Mouse (Mus musculus): ENCODE results near the gene Patl2.
"Not testable (repeated sequence)": the region's sequence is repeated elsewhere in the genome, so short reads cannot be mapped to it uniquely, and the experiment has no call there.

The Patl2 gene

GRCm38 (mm10) chr2:122186106-122186505, at the start of gene Patl2, which contains the start of gene Terb2:
Gene Patl2 (minus strand): TSS chr2:122186189.
Gene Terb2 (plus strand): TSS chr2:122186272.
- no peak for DNase-seq

- DNase-seq = peak; percentile 75 to 86
Measured at GRCm38 (mm10) chr2:122235425-122235824, 49.4 kb upstream of the Patl2 start.

GRCm38 (mm10) chr2:122234611-122235288, 48.8 kb upstream of the Patl2 start, which contains the start of gene Sord:
Gene Sord (plus strand): TSS chr2:122234749.
- DNase-seq = peak; percentile 89 to 92

DNA sequence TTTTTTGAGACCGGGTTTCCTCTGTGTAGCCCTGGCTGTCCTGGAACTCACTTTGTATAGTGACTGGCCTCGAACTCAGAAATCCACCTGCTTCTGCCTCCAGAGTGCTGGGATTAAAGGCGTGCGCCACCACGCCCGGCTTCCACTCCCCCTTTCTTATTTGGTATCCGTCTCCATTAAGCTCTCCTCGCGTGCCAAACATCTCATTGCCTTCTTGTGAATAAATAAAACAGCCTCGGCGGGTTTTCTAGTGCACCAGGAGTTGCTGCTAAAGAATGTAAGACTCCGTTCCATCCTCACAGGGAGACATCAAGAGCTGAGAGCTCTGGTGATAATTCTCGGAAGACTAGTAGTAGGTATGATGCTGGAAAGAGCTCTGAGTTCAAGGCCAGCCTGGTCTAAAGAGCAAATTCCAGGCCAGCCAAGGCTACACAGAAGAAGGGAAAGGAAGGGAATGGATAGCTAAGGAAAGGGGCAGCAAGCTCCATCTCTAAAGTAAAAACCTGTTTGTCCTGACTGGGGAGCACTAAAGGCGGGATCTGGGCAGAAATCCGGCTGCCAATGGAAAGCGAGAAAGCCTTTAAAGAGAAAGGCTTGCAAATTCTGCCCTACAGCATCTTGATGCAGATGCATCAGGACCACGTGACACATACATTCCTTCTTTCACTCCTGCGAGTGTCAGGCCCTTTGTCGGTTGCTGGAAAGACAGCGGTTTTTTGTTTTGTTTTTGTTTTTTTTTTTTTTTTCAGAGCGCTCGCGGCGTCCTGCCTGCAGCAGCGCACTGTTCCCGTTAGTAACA, 48.0 kb upstream of the Patl2 start:
- DNase-seq = peak; percentile 54 to 70

- DNase-seq = no peak
Measured at GRCm38 (mm10) chr2:122233341-122233740, 47.4 kb upstream of the Patl2 start.

GRCm38 (mm10) chr2:122231616-122232015, 45.6 kb upstream of the Patl2 start:
- no peak for DNase-seq

DNA sequence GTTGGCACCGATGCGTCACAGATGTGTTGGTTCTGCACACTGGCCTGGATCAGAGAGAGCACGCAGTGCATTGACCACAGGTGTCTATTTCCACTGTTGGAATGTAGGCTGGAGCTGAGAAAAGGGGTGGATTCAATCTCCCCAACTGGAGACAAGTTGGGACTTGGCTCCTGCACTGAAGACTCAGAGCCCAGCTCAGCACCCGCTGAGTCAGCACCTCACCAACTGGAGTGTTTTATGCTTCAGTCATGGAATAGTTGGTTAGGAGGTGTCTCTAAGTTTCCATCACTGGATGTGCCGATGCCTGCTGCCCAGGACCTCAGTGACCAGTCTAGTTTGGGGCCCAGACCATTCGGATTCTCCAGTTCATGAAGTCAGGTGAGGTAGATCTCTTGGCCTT, 44.4 kb upstream of the Patl2 start:
- no peak for DNase-seq

DNA sequence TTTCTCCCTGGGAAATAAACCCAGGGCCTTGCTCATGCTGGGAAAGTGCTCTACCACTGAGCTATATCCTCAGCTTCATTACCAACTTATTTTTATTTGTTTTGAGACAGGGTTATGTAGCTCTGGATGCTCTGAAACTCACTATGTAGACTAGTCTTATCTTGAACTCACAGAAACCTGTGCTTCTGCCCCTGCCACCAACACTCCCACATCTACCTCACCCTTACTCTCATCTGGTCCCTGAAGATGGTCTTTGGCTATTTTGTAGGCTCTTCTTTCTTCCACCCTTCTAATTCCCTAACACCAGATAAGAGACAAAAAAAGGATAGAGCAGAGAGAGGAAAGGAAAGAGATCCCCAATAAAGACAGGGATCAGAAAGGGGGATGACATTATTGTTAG, 37.7 kb upstream of the Patl2 start:
- no peak for DNase-seq

GRCm38 (mm10) chr2:122222272-122222671, 36.3 kb upstream of the Patl2 start:
- DNase-seq = no peak

DNA sequence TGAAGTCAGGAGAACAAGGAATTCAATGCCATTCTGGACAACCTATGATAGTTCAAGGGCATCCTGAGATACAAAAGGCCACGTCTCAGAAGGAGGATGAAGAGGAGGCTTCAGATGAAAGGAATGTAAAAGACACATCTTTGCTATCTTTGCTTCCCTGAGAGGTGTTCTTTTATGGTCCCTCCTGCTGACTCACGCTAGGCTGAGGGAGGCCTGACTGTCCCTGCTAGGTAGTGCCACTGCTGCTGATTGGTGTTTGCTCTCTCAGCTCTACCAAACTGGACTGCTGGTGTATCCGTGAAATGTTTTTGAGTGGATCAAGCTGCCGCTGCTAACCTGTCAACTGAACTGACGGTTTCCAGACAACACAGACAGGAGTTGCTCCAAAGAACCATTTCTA, 35.8 kb upstream of the Patl2 start:
- DNase-seq = no peak

GRCm38 (mm10) chr2:122221378-122221777, 35.4 kb upstream of the Patl2 start:
- DNase-seq = no peak

DNA sequence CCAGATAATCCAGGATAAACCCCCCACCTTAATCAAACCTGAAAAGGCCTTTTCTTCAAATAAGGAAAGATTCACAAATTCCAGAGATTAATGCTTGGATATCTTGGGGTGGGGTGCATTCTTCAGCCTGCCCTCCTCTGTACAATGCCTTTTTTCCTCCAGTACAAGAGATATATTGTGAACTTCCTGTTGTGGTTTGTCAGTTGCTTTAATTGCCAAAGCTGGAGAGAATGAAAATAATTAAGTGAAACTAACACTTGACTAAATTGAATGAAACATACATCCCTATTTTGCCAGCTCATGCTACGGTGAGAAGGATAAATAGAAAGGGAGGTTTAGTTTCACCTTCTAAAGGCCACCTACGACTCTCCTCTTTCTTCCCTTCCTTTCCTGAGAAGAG, 32.2 kb upstream of the Patl2 start:
- DNase-seq = no peak

- not testable (repeated sequence) for DNase-seq
Measured at GRCm38 (mm10) chr2:122217075-122217474, 31.1 kb upstream of the Patl2 start.

GRCm38 (mm10) chr2:122210534-122211228, 24.7 kb upstream of the Patl2 start:
- no peak for DNase-seq

GRCm38 (mm10) chr2:122206440-122207107, 20.6 kb upstream of the Patl2 start:
- DNase-seq = no peak

GRCm38 (mm10) chr2:122201501-122201900, 15.5 kb upstream of the Patl2 start:
- DNase-seq = no peak

GRCm38 (mm10) chr2:122194509-122194929, 8.5 kb upstream of the Patl2 start:
- DNase-seq = no peak

- no peak for DNase-seq
Measured at GRCm38 (mm10) chr2:122191849-122192248, 5.9 kb upstream of the Patl2 start.

GRCm38 (mm10) chr2:122186751-122187150, 762 bp upstream of the Patl2 start:
- DNase-seq = no peak

DNA sequence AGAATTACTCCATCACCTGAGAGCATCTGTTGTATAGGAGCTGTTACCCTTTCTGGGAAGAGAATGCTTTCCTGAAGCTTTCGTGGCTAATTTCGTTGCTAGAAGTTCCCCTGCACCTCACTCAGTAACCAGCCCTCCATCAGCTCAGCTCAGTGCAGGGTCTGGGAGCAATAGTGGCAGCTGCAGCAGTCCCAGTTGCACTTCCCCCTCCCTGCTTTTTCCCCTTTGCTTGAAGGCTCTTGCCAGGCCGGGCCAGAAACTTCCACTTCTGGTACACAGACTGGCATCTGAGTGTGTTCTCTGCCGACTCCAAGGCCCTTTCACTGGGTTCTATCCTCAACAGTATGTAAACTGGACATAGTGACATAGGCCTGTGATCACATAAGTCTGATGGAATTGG, 903 bp downstream of the Patl2 start:
- no peak for DNase-seq

DNA sequence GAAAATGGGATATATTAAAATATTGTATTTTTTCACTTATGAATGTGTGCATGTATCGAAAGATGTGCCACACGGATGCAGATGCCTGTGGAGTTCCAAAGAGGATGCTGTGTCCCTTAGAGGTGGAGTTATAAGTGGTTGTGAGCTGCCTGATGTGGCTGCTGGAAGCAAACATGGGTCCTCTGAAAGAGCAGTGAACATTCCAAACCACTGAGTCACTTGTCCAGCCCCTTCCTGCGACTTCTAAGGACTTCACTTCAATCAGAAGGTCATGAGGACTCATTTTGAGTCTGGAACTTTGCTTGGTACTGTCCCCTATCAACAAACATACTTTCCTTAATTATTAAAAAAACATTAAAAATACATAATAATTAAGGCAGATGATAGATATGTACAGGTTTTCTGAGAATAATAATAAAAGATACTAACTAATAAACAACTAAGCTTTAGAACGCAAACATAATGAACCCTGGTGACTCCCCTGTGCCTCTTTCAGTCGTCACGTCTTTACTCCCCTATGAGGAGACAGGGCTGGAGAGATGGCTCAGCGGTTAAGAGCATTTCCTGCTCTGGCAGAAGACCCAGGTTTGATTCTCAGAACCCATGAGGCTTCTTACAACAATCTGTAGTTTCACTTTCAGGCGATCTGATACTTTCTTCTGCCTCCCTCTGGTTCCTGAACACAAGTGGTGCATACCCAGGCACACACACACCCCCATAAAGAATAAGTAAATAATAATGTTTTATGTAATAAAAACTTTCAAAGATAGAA, 5.8 kb downstream of the Patl2 start:
- no peak for DNase-seq

GRCm38 (mm10) chr2:122172188-122172587, 13.8 kb downstream of the Patl2 start:
- no peak for DNase-seq
